Mouse (Mus musculus) erythroblast, embryonic 14.5 days (primary cell): Measurements from ENCODE around the gene Ngf.

Source experiments
- GATA1 ChIP-seq: IDR thresholded peaks from 2 replicates; pipeline ENCODE4 v1.6.1; 2012; ENCODE audit warnings: low read length, inconsistent platforms, mixed read lengths
- TAL1 ChIP-seq: IDR thresholded peaks from 3 replicates; pipeline ENCODE4 v1.6.1; 2012; ENCODE audit warnings: low read length, inconsistent platforms, mixed read lengths

GRCm38 (mm10) chr3:102477917-102478694 is 8.4 kb downstream of the Ngf start:
- TF ChIP-seq TAL1 (no peak), GATA1 (no peak)
